Mouse (Mus musculus): Measurements from ENCODE around the gene Dennd4a.
A peak's percentile ranks its signal among the peaks of the same experiment; 100 is the strongest.
"Not testable (repeated sequence)": the region's sequence is repeated elsewhere in the genome, so short reads cannot be mapped to it uniquely, and the experiment has no call there.

Dennd4a gene

DNA sequence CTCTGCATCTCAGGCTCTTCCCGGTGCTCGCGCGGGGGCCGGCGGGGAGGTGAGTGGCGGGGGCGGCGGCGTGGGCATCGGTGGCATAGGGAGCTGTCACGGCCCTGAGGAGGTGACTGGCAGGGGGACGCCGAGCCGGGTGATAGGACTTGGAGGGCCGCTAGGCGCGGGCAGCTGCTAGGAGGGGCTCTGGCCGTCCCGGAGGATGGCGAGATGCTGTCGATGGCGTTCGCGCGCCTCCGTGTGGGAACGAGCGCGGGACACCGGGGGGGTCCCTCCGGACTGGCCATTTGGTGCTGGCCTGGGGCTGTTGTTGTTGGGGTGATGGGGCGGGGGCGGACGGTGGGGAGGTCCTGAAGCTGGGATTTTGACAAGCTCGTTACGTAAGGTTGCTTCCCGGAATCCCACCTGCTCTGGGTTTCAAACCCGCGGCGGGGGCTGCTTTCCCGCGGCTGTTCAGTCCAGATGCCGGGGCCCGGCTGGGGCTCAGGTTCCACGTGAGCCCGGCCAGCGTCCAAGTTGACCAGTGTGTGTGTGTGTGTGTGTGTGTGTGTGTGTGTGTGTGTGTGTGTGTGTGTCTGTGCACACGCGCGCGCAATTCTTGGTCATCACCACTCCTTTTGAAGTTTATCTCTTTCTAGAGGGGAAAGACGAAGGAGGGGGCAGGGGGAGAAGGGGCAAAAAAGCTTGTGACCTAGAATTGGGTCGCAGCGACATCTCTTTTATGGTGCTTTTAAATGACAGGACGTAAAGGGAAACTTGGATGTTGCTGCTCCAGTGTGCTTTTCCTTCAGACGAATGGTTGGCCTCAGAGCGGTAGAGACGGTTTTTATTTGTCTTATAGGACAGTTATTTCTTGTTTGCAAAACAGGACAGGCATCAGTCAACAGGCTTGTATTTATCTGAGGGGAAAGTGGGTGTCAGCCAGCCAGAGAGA, 666 bp downstream of the Dennd4a start:
- DNase-seq (ENCODE audit: low spot score) = peak; percentile 73

GRCm38 (mm10) chr9:64812475-64812860, 1.3 kb downstream of the Dennd4a start:
- DNase-seq (ENCODE audit: low spot score) = no peak

DNA sequence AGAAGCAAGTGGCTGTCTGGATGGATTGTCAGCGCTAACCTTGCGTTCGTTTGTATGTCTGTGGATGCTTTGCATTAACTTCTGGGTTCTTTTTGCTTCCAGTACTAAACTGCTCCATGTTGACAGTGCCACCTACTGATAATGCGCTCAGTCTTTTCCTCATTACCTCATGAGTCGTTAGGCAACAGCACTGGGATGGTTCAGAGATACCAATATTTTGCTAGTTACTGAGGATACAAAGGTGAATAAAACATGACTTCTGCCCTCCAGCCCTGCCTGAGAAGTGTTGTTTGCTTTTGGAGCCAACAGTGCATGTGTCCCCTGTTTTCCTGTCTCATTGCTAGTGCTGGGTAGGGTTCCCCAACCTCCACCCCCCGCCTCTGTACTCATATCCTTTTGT, 3.1 kb downstream of the Dennd4a start:
- no peak for DNase-seq (ENCODE audit: low spot score)

DNA sequence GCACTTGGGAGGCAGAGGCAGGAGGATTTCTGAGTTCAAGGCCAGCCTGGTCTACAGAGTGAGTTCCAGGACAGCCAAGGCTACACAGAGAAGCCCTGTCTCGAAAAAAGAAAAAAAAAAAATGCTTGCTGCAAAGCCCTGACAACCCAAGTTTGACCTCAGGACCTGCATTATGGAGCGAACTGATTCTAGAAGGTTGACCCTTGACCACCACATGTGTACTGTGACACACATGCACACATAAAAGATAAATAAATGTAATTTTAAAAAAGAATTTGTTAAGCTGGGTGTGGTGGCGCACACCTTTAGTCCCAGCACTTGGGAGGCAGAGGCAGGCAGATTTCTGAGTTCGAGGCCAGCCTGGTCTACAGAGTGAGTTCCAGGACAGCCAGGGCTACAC, 8.5 kb downstream of the Dennd4a start:
- not testable (repeated sequence) for DNase-seq (ENCODE audit: low spot score)

DNA sequence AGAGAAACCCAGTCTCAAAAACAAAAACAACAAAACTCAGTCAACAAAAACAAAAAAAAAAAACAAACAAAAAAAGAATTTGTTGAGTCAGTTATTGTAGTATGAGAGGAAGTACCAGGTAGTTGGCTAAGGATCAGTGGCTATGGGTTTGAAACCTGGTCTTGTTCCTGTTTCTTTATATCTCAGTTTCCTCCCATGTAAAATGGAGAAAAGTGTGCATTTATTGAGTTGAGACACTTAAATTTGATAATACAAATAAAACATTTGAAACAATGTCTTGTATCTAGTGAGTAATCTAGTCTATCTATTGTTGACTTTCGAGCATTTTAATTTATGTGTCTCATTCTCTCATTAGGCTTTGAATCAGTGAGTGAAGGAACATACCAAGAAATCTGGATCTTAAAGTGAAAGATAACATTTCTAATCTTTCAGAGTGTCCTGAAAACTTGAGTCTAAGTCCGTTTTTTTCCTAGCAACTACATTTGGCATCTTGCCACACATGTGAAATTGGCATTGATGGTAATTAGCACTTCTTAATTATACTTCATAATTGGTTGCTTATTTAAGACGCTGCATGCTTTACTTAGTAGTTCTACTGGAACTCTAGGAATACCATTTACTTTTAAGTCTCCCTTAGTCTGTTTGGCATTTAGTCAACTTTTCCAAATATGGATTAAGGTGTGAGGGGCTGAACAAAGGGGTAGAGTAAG, 9.1 kb downstream of the Dennd4a start:
- no peak for DNase-seq (ENCODE audit: low spot score)

DNA sequence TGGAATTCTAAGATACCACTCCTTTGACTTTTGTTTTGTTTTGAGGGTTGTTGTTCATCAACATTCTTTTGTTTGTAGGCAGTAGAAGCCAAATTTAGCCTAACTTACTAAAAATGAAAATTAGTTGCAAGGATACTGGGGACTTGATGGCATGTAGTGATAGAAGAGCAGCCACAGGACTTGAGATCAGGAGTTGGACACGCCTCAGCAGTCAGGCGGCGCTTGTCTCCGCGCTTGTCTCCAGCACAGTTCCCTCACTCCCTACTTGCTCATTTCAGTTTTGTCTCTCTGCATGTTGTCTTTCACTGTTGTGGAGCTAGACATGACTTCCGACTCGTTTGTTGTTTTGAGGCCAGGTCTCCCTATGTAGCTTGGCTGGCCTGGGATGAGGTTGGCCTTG, 11.1 kb downstream of the Dennd4a start:
- no peak for DNase-seq (ENCODE audit: low spot score)

- DNase-seq (ENCODE audit: low spot score) = no peak
These were observed 13.4 kb downstream of the Dennd4a start for GRCm38 (mm10) chr9:64824389-64825008.

GRCm38 (mm10) chr9:64830092-64830618, 19.0 kb downstream of the Dennd4a start:
- no peak for DNase-seq (ENCODE audit: low spot score)

DNA sequence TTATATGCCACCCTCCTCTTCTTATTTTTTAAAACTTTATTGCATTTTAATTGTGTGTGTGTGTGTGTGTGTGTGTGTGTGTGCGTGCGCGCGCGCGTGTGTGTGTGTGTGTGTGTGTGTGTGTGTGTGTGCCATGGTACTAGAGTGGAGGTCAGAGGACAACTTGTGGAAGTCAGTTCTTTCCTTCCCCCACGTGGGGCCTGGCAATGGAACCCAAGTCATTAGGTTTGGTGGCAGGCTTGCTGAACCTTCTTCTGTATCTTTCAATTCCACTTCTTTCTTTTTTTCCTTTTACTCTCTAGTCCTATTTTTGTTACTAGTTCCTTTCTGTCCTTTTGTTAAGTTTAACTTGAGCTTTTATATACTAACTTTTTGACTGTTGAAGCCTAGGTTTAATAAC, 19.5 kb downstream of the Dennd4a start:
- DNase-seq (ENCODE audit: low spot score) = no peak

- no peak for DNase-seq (ENCODE audit: low spot score)
These were observed 20.6 kb downstream of the Dennd4a start for GRCm38 (mm10) chr9:64831760-64832159.

GRCm38 (mm10) chr9:64834418-64834817, 23.3 kb downstream of the Dennd4a start:
- DNase-seq (ENCODE audit: low spot score) = no peak

- no peak for DNase-seq (ENCODE audit: low spot score)
These were observed 34.2 kb downstream of the Dennd4a start for GRCm38 (mm10) chr9:64845355-64845754.

DNA sequence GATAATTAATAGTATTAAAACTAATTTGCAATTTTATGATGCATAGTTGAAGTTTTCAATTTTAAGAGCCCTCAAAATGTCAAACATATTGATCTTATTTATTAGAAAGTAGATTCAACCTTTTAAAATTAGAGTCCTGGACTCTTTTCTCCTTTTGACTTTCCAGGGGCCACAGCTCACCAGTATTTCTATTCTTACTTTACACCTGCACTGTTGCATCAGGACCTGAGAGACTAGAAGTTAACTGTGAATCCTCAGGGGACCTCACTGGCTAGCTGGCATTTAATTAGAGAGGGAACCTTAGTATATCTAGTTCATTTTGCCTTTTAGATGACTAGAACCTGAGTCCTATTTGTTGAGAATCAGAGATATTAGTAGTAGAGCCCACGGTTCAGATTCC, 38.4 kb downstream of the Dennd4a start:
- DNase-seq (ENCODE audit: low spot score) = no peak

- no peak for DNase-seq (ENCODE audit: low spot score)
These were observed 48.9 kb downstream of the Dennd4a start for GRCm38 (mm10) chr9:64860083-64860482.

- DNase-seq (ENCODE audit: low spot score) = peak; percentile 24
These were observed 51.5 kb downstream of the Dennd4a start for GRCm38 (mm10) chr9:64862687-64863086.

GRCm38 (mm10) chr9:64886008-64886407, 74.9 kb downstream of the Dennd4a start:
- no peak for DNase-seq (ENCODE audit: low spot score)

GRCm38 (mm10) chr9:64896605-64897004, 85.5 kb downstream of the Dennd4a start:
- no peak for DNase-seq (ENCODE audit: low spot score)

- DNase-seq (ENCODE audit: low spot score) = no peak
These were observed 91.7 kb downstream of the Dennd4a start for GRCm38 (mm10) chr9:64902866-64903265.

DNA sequence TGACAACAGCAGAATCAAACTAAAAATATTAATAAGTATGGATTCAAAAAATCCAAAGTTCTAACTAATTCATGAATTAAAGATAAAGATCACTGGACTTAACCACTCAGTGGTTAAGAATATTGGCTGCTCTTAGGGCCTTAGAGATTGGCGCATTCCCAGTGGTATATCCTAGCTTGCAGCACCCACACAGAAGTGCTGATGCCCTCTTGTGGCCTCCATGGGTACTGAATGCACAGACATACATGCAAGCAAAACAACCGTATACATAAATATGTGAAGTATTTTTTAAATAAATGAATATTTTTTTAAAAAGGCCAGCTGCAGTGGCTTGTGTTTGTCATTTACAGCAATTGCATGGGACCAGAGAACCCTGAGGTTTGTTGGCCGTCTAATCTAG, 92.2 kb downstream of the Dennd4a start:
- DNase-seq (ENCODE audit: low spot score) = peak; percentile 87

DNA sequence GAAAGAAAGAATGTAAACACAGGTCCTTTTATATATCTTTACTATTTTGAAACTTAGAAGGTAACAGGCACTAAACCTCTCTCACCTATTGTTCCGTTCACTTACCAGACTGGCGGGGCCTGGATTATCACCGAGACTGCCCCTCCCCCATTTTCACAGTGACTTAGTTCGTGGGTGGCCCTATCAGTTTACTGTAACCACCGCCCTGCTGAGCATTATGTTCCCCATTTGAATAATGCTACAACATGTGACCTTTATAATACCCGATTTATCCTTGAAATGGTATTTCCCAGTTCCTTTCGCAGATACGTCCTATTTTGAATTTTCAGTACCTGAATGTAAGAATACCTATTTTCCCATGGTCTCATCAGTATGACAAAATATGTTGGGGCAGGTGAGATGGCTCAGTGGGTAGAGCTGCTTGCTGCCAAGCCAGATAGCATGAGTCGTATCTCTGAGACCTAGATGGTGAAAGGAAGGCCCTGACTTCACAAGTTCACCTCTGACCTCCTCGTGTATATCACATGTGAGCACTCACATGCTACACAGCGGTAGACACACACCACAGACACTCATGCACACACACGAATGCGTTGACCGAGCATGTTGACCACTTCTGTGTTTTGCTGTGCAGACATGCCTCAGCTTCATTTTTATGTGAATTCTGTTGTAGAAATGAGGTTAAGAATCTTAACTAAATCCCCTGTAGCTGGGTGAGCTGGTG, 93.9 kb downstream of the Dennd4a start:
- no peak for DNase-seq (ENCODE audit: low spot score)

DNA sequence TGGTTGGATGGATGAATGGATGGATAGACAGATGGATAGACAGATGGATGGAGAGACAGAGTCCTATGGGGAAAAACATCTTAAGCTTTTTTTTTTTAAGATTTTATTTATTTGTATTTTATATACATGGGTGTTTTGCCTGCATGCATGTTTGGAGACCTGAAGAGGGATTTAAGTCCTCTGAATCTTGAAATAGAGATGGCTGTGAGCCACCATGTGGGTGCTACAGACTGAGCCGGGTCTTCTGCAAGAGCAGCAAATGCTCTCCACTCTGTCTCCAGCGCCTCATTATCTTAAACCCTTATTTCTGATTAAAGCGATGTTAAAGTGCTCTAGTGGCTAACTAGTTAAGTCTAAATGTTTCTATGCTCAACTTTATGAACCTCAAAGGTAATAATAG, 96.3 kb downstream of the Dennd4a start:
- no peak for DNase-seq (ENCODE audit: low spot score)

GRCm38 (mm10) chr9:64913406-64913805, 102.3 kb downstream of the Dennd4a start:
- DNase-seq (ENCODE audit: low spot score) = no peak

Measured in retina, embryonic 14.5 days (tissue).